Mouse (Mus musculus) forebrain, embryonic 16.5 days (tissue): ENCODE measurements around the gene Nts. TPM values are rescaled to one million over a fixed set of nuclear protein-coding genes. Genes with fewer than 3 reads are reported as not detected.

Experiments
- ATAC-seq: fragments of 200-750 bp; cut with Nextera tagmentation; 2 replicates; pipeline ENCODE4 v1.8.0; 2017; ENCODE audit warnings: mild to moderate bottlenecking, moderate library complexity
- H3K27ac ChIP-seq: fragments of 300-500 bp; sonication (generic); 2 replicates; pipeline ENCODE4 v1.5.1; 2014; ENCODE audit warnings: low read length, control low read depth
- H3K27me3 ChIP-seq: fragments of 300-500 bp; sonication (generic); replicated peaks from 2 replicates; pipeline ENCODE4 v1.6.1; 2014; ENCODE audit warnings: low read length; ENCODE audit not compliant: control insufficient read depth, insufficient read depth
- H3K36me3 ChIP-seq: fragments of 300-500 bp; sonication (generic); 2 replicates; pipeline ENCODE4 v1.6.1; 2014; ENCODE audit not compliant: control insufficient read depth, insufficient read depth
- H3K4me1 ChIP-seq: fragments of 300-500 bp; sonication (generic); replicated peaks from 2 replicates; pipeline ENCODE4 v1.6.1; 2014; ENCODE audit warnings: low read length; ENCODE audit not compliant: control insufficient read depth, insufficient read depth
- H3K4me2 ChIP-seq: fragments of 300-500 bp; sonication (generic); 2 replicates; pipeline ENCODE4 v1.6.1; 2014; ENCODE audit warnings: mild to moderate bottlenecking, low read length, control low read depth
- H3K4me3 ChIP-seq: fragments of 300-500 bp; sonication (generic); replicated peaks from 2 replicates; pipeline ENCODE4 v1.5.1; 2014; ENCODE audit warnings: mild to moderate bottlenecking, low read length, control low read depth
- H3K9ac ChIP-seq: fragments of 300-500 bp; sonication (generic); replicated peaks from 2 replicates; pipeline ENCODE4 v1.6.1; 2014; ENCODE audit warnings: low read depth, low read length, control low read depth
- H3K9me3 ChIP-seq: fragments of 300-500 bp; sonication (generic); 2 replicates; pipeline ENCODE4 v1.6.1; 2016; ENCODE audit warnings: low read length; ENCODE audit not compliant: control insufficient read depth
- WGBS: fragments of 180-500 bp; shearing (Covaris S2); extraction: QIAGEN DNeasy Blood & Tissue Kit; methylation state at CpG from one replicate; pipeline ENCODE4 v1.1.7; 2014; 5-methylcytosine and 5-hydroxymethylcytosine counted together
- polyA plus RNA-seq: library from polyadenylated mRNA; unstranded; fragments of >200 nt; fragmentation: Nextera tagmentation; extraction: Ambion mirVana; gene quantifications from 2 replicates; pipeline ENCODE4 v1.2.1, GENCODE M21; 2015

Gene Nts
- polyA plus RNA-seq = 25.5 and 27.6 TPM in 2 replicates

DNA sequence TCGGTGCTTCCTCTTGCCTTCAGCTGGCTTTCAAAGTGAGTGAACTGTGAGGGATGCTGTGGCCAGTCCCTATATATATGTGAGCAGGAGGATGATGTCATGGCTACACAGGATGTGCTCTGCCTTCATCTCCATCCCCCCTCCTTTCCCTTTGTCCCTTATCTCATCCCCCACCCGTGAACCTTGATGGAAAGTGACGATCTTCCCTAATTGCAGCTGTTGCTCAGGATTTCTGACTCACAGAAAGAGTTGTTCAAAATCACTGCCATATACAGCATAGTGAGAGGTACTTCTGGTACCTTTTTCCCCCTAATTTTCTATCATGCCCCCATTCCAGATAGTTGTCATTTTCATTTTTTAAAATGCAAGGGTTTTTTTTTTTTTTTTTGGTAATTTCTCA, at the start of gene Nts:
Gene Nts, minus strand, starts transcription at position 101 of the 400 bp plus-strand sequence.
- no peaks in the 10 kb centered on the region for H3K4me1 ChIP-seq

DNA sequence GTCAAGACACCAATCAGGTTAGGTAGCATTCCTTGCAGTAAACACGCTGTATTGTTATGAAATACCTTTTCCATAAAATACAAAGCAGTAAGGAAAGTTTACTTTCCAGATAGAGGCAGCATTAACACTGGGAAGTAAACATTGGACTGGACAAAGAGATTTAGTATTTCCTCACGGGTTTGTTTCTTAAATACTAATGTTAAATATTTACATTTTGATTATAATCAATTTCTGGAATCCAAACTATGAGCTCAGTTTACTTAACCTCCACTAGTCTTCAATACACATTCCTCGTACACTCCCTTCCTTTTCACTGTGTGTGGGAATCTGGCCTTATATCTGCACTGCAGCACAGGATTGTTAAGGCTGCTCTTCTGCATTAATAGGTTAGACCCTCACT, 37.6 kb upstream of the Nts start:
- Histone ChIP-seq H3K4me1 (no peaks in the 10 kb centered on the region), H3K9me3 (no peaks in the 10 kb centered on the region), H3K36me3 (no peaks in the 10 kb centered on the region), H3K4me2 (no peak overlapping the region), H3K27me3 (no peaks in the 10 kb centered on the region), H3K4me3 (no peak overlapping the region), H3K9ac (no peak overlapping the region), H3K27ac (no peak overlapping the region)
- 80% methylated on average over 3 of the region's 3 CpGs for WGBS
- ATAC-seq = no peak

More for the DNA sequence above, at the start of gene Nts:
- no peaks in the 10 kb centered on the region for H3K27me3 ChIP-seq
- no peak for ATAC-seq
- H3K9me3 ChIP-seq = no peaks in the 10 kb centered on the region
- H3K9ac ChIP-seq = no peak within 1 kb of the TSS
- 27% methylated on average over 3 of the region's 3 CpGs for WGBS
- no peak within 1 kb of the TSS for H3K4me2 ChIP-seq
- no peak within 1 kb of the TSS for H3K4me3 ChIP-seq
- H3K27ac ChIP-seq = no peak within 1 kb of the TSS
- no peaks in the 10 kb centered on the region for H3K36me3 ChIP-seq

DNA sequence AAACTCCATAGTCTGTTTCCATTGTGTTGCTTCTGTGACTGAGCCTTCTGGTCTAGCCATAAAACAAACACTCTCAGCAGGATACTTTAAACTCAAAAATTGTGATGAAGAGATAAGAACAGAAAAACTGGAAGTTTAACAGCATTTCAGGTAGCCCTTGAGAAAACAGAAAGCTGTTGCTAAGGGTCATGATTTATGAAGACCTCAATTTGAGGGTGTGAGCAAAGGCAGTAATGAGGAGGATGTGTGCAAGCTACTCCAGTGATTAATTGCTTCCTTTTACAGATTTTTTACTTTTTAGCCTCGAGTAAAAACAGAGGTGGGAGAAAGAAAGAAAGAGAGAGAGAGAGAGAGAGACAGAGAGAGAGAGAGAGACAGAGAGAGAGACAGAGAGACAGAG, 23.9 kb upstream of the Nts start:
- Histone ChIP-seq H3K27me3 (no peaks in the 10 kb centered on the region), H3K4me2 (no peak overlapping the region), H3K27ac (no peak overlapping the region), H3K9me3 (no peaks in the 10 kb centered on the region), H3K36me3 (no peaks in the 10 kb centered on the region), H3K9ac (no peak overlapping the region), H3K4me3 (no peak overlapping the region), H3K4me1 (peaks cover 2% of the 10 kb centered on the region; the same call in 1 of the 2 replicates)
- 42% methylated on average over 1 of the region's 1 CpGs for WGBS
- ATAC-seq = no peak

DNA sequence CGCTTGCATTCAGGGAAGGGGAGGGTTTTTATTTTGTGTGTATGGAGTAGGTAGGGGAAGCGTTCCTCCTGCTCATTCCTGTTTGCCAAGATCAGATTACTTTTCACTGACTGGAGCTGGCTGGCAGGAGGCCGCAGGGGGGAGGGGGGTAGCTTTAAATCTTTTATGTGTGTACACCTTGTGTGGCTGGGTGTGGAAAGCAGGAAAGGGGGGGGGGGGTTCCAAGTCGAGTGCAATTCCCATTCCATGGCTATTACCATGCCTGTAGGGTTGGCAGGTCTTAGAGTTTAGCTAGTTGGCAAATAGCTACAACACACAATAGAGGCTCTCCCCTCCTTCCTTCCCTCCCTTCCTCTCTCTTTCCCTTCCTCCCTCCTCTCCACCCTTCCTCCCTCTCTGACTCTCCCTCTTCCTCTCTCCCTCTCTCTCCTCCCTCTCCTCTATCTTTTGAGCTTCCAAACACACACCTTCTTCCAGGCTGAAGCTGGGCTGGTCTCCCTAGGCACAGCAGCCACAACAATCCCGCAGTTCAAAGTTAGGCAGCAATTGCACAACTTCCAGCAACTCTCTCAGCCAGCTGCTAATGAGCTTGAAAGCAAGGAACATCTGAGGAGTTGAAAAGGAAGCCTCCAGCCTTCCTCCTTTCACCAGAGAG, 21.6 kb upstream of the Nts start, which contains the start of gene Rassf9:
Gene Rassf9, plus strand, starts transcription at position 416 of the 655 bp plus-strand sequence.
- ATAC-seq = peak; percentile 69
- Histone ChIP-seq H3K27me3 (no peaks in the 10 kb centered on the region), H3K36me3 (no peaks in the 10 kb centered on the region), H3K27ac (no peak within 1 kb of the TSS), H3K9ac (no peak within 1 kb of the TSS), H3K4me3 (no peak within 1 kb of the TSS), H3K9me3 (no peaks in the 10 kb centered on the region), H3K4me2 (no peak within 1 kb of the TSS), H3K4me1 (peaks cover 2% of the 10 kb centered on the region; the same call in 1 of the 2 replicates)
- 9% methylated on average over 5 of the region's 5 CpGs for WGBS

DNA sequence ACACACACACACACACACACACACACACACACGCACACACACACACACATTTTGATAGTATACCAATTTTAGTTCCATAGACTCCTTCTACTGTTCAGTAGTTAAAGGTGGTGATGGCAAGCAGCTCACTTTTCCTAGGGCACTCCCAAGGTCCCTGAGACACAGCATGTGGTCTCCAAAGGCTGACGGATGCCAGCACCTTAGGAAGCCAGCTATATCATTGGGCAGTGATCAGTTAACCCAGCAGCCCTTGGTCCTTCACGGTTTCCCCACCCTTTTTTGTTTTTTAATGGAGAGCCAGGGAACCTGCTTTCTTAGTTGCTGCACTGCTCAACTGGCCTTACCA, 21.1 kb upstream of the Nts start:
- Histone ChIP-seq H3K4me3 (no peak overlapping the region), H3K9ac (no peak overlapping the region), H3K36me3 (no peaks in the 10 kb centered on the region), H3K4me1 (peaks cover 2% of the 10 kb centered on the region; the same call in 1 of the 2 replicates), H3K9me3 (no peaks in the 10 kb centered on the region), H3K27me3 (no peaks in the 10 kb centered on the region), H3K27ac (no peak overlapping the region), H3K4me2 (no peak overlapping the region)
- 0 out of 2 replicates have a peak, but pooled peaks have one; percentile 33 for ATAC-seq
- WGBS = 41% methylated on average over 3 of the region's 3 CpGs

DNA sequence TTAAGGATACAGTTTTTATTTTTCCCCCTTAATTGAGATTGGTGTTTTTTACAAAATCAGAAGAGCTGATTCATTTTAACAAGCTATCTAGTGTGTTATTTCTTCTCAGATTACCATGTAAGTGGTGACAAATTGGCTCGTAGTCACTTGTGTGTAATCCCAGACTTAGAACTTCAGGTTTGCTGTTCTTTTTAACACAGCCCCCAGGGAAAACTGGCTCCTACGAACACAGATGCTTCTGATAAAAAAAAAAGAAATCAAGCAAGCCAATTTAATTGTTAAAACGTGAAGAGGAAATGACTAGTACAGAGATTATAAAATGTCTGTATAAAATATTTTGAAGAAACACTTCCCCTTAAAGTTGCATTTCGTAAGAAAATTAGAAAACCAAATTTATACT, 17.1 kb upstream of the Nts start:
- H3K27me3 ChIP-seq = no peaks in the 10 kb centered on the region
- H3K27ac ChIP-seq = no peak overlapping the region
- WGBS = 55% methylated on average over 4 of the region's 4 CpGs

DNA sequence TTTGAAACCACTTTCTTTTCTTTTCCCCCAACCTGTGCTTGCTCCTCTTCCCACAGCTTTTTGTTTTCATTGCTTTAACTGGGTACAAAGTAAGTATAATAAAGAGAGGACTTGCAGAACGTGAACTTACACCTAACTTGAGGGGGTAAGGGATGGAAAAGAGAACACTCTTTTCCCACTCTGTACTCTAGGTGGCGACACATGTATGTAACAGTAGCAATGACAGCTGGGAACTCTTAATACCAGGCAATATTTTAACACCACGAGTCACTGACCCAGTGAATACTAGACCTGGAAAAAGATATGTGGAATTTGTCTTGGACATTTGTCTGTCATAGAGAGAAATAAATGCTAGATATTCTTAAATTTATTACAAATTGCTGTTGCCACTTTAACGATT, 8.5 kb upstream of the Nts start:
- Histone ChIP-seq H3K27ac (no peak overlapping the region), H3K4me3 (no peak overlapping the region), H3K9me3 (no peaks in the 10 kb centered on the region), H3K27me3 (no peaks in the 10 kb centered on the region), H3K9ac (no peak overlapping the region), H3K4me1 (no peaks in the 10 kb centered on the region), H3K36me3 (no peaks in the 10 kb centered on the region), H3K4me2 (no peak overlapping the region)
- ATAC-seq = no peak
- 29% methylated on average over 4 of the region's 4 CpGs for WGBS

More for the DNA sequence above, 17.1 kb upstream of the Nts start:
- no peak overlapping the region for H3K4me2 ChIP-seq
- no peak for ATAC-seq
- no peak overlapping the region for H3K9ac ChIP-seq
- H3K4me1 ChIP-seq = peaks cover 2% of the 10 kb centered on the region; the same call in 1 of the 2 replicates
- H3K36me3 ChIP-seq = no peaks in the 10 kb centered on the region
- no peaks in the 10 kb centered on the region for H3K9me3 ChIP-seq
- H3K4me3 ChIP-seq = no peak overlapping the region

DNA sequence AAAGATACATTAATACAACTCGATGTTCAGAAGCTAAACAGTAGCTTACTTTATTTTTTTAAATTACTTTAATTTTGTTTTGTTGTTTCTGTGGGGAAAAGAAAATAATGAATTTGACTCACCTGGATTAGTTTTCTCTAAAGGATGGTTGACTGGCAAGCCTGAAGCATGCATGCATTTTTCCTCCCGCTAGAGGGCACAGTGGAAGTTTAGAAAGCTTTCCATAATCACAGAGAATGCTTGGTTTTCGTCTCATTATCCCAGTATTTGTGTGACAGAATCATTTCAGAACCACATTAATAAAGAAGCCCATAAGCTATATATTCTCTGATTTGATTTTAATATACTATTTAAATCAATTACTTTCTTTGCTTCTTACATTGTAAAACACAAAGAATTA, 1.5 kb upstream of the Nts start:
- no peaks in the 10 kb centered on the region for H3K4me1 ChIP-seq
- no peaks in the 10 kb centered on the region for H3K27me3 ChIP-seq
- ATAC-seq = peak; percentile 47; the same call in 1 of the 2 replicates
- no peak overlapping the region for H3K27ac ChIP-seq
- 11% methylated on average over 3 of the region's 3 CpGs for WGBS
- no peak overlapping the region for H3K4me2 ChIP-seq
- no peaks in the 10 kb centered on the region for H3K36me3 ChIP-seq
- H3K9me3 ChIP-seq = no peaks in the 10 kb centered on the region
- no peak overlapping the region for H3K9ac ChIP-seq
- no peak overlapping the region for H3K4me3 ChIP-seq

DNA sequence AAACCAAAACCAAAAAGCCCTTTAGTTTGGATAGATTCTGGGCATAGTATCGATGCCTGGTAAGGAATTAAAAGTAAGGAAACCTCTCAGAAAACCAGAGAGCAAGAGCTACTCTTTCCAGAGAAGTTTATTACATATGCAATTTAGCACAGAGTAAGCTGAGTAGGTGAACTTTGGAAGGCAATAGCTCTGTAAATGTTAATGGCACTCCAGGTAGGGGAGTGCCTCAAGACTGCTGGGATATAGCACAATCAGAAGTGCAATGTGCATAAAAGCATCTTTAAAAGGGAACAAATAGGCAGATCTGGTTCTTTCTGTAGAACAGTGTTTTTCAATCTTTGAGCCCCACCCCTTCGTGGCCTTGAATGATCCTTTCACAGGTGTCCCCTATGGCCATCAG, 20.9 kb downstream of the Nts start:
- WGBS = 91% methylated on average over 2 of the region's 2 CpGs
- Histone ChIP-seq H3K27me3 (no peaks in the 10 kb centered on the region), H3K4me1 (no peaks in the 10 kb centered on the region), H3K4me3 (no peak overlapping the region), H3K27ac (no peak overlapping the region), H3K36me3 (no peaks in the 10 kb centered on the region), H3K9ac (no peak overlapping the region), H3K9me3 (no peaks in the 10 kb centered on the region), H3K4me2 (no peak overlapping the region)
- no peak for ATAC-seq
